Mouse (Mus musculus): Measurements from ENCODE around the gene Gm13289. TPM values are rescaled to one million over a fixed set of nuclear protein-coding genes. Genes with fewer than 3 reads are reported as not detected.
A peak's percentile ranks its signal among the peaks of the same experiment; 100 is the strongest.
"Not testable (repeated sequence)": the region's sequence is repeated elsewhere in the genome, so short reads cannot be mapped to it uniquely, and the experiment has no call there.

Gene Gm13289
- total RNA-seq (2021): not detected
- long read RNA-seq, experiment 1: 0 reads
- long read RNA-seq, experiment 2: 0 reads

DNA sequence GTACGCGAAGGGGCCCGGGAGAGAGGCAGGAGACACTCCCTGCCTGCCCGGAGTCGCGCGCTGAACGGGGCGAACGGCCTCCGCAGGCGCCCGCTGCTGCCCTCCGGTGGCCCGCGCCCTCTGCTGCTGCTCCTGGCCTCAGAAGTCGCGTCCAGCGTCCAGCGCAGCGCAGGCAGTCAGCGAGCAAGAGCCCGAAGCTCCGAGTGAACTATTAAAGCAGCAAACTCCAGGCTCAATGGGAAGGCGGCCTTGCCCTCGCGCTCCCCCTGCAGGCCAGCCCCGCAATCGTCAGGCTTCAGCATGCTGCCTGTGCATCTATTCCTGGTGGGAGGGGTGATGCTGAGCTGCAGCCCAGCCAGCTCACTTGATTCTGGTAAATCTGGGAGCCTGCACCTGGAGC is at the start of gene Gm13289:
Gm13289 (plus strand) TSS at position 301 of the 400 bp plus-strand sequence.
- not testable (repeated sequence) for DNase-seq (ENCODE audit: low spot score in 2 of 2)

DNA sequence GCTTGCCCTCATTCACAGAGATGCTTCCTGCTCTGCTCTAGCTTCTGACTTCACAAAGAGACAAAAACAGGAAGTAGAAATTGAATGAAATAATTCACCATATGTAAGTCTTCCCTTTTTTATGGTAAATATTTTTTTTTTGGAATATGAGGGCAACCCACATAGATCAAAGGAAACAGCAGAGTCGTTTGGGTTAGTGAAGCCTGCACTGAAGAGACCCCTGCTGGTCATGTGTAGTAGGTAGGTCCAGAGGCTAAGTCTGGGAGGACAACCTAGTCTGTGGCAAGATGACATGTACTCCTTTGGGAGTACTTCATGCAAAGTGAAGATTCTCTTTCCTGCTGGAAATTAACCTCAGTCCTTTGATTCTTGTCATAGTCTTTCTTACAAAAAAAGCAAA is 49.4 kb upstream of the Gm13289 start:
- DNase-seq (ENCODE audit: low spot score in 2 of 2): peak in 1 of 2 experiments; percentile 21

DNA sequence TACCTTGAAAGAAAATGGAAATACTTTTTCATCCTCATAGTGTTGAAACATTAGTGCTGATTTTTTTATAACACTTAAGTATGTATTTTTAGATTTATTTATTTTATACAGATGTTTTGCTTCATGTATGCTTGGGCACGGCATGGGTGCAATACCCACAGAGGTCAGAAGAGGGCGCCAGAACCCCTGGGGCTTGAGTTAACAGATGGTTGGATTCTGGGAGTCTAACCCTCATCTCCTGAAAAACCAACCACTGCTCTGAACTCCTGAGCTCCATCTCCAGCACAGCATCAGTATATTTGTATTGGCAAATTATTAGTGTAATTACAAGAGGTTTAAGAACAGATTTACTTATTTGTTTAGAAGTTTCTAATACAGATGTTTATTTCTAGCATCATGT is 38.2 kb upstream of the Gm13289 start:
- peak; percentile 70 to 78 for DNase-seq (ENCODE audit: low spot score in 2 of 2)

DNA sequence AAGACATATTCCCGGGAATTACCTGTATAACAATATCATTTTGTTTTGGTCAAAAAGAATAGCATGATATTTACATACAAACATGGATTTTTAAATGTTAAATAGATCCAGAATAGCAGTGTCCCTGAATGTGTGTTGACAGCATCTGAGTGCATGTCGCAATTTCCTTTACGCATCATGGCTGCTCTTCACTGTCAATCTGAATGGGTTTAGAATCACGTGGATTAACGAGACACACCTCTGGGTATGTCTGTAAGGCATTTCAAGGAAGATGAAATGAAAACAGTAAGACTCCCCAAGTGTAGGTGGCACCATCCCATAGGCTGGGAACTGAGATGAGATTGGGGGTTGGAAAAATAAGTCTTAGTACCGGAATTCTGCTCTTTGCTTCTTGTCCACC is 37.7 kb upstream of the Gm13289 start:
- DNase-seq (ENCODE audit: low spot score in 2 of 2): no peak

DNA sequence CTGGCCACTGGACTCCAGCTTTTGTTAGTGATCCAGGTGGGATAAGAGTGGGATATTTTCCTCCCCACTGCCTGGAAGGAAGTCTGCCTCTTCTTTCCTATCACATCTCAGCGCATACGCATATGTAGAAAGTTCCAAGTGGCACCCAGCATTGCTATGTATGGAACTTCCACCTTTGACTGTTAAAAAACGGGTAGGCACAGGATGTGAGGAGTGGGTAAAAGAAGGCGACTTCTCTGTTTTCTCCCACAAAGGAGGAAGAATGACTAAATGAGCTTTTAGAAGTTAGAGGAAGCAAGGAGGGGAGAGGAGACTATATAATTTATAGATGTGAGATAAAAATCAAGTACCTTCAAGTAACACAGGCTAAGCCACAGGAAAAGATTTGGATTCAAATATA is 35.3 kb upstream of the Gm13289 start:
- DNase-seq (ENCODE audit: low spot score in 2 of 2): no peak

DNA sequence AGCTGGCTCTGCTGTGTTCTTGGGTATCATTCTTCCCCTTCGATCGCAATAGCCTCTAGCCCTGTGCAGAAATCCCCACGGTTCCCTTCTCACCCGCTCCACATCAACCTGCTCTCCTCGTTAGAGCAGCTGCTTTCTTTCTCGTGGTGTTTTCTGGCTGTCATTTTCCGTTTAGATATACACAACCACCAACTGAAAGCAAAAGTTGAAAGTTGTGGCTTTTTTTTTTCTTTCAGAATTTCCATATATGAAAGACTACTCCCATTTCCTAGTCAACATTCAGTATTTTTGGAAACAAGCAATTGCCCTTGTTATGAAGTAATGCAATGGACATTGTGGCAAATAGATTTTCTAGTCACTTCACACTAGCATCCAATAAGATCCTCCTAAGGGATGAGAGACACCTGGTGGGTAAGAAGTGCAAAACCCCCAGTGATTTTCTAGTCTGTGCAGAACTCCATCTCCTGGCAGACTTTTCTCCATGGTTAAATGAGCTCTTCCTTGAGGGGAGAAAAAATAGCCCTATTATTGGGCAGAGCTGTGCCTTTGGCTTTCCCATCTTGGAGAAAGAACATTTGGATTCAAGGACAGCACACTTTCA is 33.9 kb upstream of the Gm13289 start:
- no peak for DNase-seq (ENCODE audit: low spot score in 2 of 2)

DNA sequence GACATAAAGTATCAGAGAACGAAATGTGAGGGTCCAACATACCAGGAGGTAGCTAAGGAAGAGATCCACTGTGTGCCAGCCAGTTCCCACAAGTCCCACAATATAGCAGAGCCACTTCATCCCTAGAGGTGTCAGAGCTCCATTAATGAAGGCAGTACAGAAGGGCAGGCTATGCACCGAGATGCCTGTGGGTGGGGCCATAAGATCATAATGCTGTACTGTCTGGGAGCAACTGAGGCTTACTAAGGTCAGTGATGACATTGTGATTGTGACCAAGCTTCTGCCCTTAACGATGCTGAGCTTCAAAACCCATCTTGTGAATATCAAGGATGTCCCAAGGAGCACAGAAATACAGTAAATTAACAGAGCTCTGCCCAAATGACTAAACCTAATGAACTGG is 32.5 kb upstream of the Gm13289 start:
- DNase-seq (ENCODE audit: low spot score in 2 of 2): no peak

DNA sequence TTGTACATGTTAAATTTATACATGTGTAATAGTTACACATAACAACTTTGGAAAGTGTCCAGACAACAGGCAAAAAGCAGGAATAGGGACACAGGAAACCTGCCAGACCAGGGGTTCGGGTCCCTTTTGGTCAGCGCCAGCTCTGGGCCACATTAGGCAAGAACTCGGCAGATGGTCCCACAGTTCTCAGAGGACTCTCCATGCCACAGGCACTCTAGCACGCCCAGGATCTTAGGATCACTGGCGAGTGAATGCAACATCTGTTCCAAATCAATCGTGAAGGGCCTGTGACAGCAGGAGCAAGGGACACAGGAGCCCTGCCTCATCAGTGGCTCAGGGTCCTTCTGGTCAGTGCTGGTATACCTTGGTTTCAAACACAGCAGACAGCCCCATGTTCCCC is 26.8 kb upstream of the Gm13289 start:
- DNase-seq (ENCODE audit: low spot score in 2 of 2): no peak

DNA sequence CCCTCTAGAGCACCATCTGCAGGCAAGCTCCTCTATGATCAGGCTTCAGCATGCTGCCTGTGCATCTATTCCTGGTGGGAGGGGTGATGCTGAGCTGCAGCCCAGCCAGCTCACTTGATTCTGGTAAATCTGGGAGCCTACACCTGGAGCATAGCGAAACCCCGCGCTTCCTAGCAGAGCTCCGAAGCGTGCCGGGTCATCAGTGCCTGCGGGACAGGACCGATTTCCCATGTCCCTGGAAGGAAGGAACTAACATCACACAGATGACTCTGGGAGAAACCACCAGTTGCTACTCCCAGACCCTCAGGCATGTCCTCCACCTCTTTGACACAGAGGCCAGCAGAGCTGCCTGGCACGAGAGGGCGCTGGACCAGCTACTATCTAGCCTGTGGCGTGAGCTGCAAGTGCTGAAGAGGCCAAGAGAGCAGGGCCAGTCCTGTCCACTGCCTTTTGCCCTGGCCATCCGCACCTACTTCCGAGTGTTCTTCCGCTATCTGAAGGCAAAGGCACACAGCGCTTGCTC is 21.8 kb upstream of the Gm13289 start, which contains the start of gene Gm13271:
Gm13271 (plus strand) TSS at position 51 of the 523 bp plus-strand sequence.
- DNase-seq (ENCODE audit: low spot score in 2 of 2): peak; percentile 70 to 75

DNA sequence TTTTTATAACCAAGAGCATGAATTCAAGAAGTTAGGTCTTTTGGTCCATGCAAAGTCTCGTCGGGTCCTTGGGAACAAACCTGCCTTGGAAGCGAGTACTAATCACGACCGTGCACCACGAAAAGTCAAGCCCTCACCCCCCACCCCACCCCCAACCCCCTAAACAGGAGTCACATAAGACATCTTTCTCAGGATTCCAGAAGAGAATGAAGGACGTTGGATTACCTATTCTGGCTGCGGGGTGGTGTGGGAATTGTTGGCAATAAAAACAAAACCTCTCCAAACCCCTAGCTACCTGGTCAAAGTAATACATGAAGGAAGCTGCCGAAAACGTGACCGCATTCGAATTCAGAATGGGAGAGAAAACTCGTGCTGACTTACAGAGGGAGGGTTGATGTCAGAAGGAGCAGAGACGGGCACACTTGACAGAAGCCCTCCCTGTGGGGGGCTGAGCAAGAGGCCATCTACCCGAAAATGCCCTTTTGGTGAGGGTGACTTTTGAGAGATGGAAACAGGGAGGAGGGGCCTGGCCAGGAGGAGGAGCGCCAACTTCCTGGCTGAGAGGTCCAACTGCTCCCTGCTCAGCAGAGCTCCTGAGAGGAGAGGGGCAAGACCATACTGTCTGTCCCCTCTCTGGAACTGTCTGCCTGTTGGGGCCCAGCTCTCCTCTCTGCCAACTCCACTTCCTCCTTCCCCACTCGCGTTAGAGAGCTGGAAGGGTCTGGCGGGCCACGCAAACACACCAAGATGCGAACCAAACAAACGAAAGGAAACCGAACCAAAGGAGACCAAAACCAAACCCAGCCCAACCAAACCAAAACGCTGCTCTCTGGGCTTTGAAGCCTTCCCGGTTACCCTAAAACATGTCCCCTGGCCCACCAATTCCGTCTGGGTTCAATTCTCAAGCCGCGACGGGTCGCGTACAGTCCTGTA is 19.9 kb upstream of the Gm13289 start:
- DNase-seq (ENCODE audit: low spot score in 2 of 2): peak; percentile 8 to 21

DNA sequence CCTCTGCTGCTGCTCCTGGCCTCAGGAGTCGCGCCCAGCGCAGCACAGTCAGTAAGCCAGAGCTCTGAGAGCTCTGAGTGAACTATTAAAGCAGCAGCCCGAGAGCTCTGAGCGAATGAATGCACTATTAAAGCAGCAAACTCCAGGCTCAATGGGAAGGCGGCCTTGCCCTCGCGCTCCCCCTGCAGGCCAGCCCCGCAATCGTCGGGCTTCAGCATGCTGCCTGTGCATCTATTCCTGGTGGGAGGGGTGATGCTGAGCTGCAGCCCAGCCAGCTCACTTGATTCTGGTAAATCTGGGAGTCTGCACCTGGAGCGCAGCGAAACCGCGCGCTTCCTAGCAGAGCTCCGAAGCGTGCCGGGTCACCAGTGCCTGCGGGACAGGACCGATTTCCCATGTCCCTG is 19.1 kb upstream of the Gm13289 start:
- DNase-seq (ENCODE audit: low spot score in 2 of 2): peak; percentile 86 to 90

DNA sequence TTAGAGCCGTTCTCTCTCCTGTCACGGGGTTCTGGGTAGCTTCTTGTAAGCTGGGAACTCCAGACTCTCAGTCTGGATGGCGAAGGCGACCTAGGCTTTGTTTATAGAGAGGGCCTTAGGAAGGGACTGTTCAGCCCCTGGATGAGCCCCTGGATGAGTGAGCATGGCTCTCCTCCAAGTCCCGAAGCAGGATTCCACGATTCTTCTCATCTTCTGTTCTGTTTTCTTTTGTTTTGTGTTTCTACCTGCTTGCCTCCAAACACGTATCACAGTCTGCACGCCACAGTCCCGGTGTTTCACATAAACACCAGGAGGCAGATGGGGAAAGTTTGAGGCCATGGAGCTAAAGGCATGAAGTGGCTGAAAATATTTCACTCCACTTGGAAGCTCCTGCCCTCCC is 18.0 kb upstream of the Gm13289 start:
- not testable (repeated sequence) for DNase-seq (ENCODE audit: low spot score in 2 of 2)

DNA sequence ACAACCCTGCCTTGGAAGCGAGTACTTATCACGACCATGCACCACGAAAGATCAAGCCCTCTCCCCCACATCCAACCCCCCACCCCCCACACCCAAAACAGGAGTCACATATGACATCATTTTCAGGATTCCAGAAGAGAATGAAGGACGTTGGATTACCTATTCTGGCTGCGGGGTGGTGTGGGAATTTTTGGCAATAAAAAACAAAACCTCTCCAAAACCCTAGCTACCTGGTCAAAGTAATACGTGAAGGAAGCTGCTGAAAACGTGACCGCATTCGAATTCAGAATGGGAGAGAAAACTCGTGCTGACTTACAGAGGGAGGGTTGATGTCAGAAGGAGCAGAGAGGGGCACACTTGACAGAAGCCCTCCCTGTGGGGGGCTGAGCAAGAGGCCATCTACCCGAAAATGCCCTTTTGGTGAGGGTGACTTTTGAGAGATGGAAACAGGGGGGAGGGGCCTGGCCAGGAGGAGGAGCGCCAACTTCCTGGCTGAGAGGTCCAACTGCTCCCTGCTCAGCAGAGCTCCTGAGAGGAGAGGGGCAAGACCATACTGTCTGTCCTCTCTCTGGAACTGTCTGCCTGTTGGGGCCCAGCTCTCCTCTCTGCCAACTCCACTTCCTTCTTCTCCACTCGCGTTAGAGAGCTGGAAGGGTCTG is 17.0 kb upstream of the Gm13289 start, which contains the start of gene Gm13283:
Gm13283 (plus strand) TSS at position 510 of the 659 bp plus-strand sequence.
- DNase-seq (ENCODE audit: low spot score in 2 of 2): peak in 1 of 2 experiments; percentile 16

DNA sequence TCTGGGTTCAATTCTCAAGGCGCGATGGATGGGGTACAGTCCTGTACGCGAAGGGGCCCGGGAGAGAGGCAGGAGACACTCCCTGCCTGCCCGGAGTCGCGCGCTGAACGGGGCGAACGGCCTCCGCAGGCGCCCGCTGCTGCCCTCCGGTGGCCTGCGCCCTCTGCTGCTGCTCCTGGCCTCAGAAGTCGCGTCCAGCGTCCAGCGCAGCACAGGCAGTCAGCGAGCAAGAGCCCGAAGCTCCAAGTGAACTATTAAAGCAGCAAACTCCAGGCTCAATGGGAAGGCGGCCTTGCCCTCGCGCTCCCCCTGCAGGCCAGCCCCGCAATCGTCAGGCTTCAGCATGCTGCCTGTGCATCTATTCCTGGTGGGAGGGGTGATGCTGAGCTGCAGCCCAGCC is 16.3 kb upstream of the Gm13289 start:
- DNase-seq (ENCODE audit: low spot score in 2 of 2): peak; percentile 57 to 67

DNA sequence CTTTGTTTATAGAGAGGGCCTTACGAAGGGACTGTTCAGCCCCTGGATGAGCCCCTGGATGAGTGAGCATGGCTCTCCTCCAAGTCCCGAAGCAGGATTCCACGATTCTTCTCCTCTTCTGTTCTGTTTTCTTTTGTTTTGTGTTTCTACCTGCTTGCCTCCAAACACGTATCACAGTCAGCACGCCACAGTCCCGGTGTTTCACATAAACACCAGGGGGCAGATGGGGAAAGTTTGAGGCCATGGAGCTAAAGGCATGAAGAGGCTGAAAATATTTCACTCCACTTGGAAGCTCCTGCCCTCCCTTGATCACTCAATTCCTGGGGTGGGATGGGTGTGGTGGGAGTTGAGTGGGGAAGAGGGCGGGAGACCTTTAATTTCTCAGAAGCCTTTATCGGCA is 14.9 kb upstream of the Gm13289 start:
- peak; percentile 65 to 71 for DNase-seq (ENCODE audit: low spot score in 2 of 2)

DNA sequence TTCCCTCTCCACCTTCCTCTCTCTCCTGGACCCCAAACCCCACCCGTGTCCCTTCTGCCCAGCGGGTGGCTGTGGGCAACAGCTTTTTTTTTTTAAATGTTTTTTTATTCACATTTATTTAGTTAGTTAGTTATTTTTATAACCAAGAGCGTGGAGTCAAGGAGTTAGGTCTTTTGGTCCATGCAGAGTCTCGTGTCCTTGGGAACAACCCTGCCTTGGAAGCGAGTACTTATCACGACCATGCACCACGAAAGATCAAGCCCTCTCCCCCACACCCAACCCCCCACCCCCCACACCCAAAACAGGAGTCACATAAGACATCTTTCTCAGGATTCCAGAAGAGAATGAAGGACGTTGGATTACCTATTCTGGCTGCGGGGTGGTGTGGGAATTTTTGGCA is 14.4 kb upstream of the Gm13289 start:
- peak in 1 of 2 experiments; percentile 15 for DNase-seq (ENCODE audit: low spot score in 2 of 2)

DNA sequence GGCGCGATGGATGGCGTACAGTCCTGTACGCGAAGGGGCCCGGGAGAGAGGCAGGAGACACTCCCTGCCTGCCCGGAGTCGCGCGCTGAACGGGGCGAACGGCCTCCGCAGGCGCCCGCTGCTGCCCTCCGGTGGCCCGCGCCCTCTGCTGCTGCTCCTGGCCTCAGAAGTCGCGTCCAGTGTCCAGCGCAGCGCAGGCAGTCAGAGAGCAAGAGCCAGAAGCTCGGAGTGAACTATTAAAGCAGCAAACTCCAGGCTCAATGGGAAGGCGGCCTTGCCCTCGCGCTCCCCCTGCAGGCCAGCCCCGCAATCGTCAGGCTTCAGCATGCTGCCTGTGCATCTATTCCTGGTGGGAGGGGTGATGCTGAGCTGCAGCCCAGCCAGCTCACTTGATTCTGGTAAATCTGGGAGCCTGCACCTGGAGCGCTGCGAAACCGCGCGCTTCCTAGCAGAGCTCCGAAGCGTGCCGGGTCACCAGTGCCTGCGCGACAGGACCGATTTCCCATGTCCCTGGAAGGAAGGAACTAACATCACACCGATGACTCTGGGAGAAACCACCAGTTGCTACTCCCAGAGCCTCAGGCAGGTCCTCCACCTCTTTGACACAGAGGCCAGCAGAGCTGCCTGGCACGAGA is 13.2 kb upstream of the Gm13289 start:
- DNase-seq (ENCODE audit: low spot score in 2 of 2): peak; percentile 37

DNA sequence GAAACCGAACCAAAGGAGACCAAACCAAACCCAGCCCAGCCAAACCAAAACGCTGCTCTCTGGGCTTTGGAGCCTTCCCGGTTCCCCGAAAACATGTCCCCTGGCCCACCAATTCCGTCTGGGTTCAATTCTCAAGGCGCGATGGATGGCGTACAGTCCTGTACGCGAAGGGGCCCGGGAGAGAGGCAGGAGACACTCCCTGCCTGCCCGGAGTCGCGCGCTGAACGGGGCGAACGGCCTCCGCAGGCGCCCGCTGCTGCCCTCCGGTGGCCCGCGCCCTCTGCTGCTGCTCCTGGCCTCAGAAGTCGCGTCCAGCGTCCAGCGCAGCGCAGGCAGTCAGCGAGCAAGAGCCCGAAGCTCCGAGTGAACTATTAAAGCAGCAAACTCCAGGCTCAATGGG is 3.2 kb upstream of the Gm13289 start, which contains the start of gene Gm13290:
Gm13290 (plus strand) TSS at position 301 of the 400 bp plus-strand sequence.
- DNase-seq (ENCODE audit: low spot score in 2 of 2): not testable (repeated sequence)

DNA sequence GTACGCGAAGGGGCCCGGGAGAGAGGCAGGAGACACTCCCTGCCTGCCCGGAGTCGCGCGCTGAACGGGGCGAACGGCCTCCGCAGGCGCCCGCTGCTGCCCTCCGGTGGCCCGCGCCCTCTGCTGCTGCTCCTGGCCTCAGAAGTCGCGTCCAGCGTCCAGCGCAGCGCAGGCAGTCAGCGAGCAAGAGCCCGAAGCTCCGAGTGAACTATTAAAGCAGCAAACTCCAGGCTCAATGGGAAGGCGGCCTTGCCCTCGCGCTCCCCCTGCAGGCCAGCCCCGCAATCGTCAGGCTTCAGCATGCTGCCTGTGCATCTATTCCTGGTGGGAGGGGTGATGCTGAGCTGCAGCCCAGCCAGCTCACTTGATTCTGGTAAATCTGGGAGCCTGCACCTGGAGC is 2.8 kb downstream of the Gm13289 start, which contains the start of gene Gm13272:
Gm13272 (plus strand) TSS at position 301 of the 400 bp plus-strand sequence.
- DNase-seq (ENCODE audit: low spot score in 2 of 2): not testable (repeated sequence)

DNA sequence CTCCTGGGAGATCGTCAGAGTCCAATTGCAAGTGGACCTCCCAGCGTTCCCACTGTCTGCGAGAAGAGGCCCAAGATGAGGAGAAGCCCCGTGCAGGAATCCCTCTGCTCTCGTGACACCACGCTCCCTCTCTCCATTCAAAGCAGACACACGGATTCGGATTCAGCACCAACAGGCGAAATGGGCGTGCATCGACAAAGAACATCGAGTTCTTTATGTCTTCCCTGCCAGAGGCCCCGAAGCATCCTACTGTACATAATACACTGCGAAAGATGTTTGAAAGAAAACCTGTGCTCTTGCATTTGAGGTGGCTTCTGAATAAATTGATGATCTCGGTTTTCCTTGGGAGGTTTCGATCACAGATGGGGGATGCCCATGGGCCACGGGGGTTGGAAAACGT is 3.6 kb downstream of the Gm13289 start:
- not testable (repeated sequence) for DNase-seq (ENCODE audit: low spot score in 2 of 2)

Data from adrenal gland, adult 18-20 months (tissue).